ENCODE assay signal across 18 mouse cellular contexts in genomic region chr11:80778157-80778556, GRCm38 (mm10). TPM values are rescaled to one million over a fixed set of nuclear protein-coding genes. Genes with fewer than 3 reads are reported as not detected.
A peak's percentile ranks its signal among the peaks of the same experiment; 100 is the strongest.
DNase-seq lines count a peak whose midpoint lies in the region; ATAC-seq and TF ChIP-seq lines count a peak whose summit lies in the region.
"Had no signal": no experiment of that assay in that cellular context is flagged by ENCODE, and none has a peak within 500 bp of the region (broad histone marks: within the 10 kb centered on the region; RNA-seq: fewer than 3 reads in every experiment).

No protein-coding gene starts in this region.

- peaks cover 18% of the 10 kb centered on the region for H3K4me1 ChIP-seq in heart, embryonic 15.5 days (replicated peaks)
- H3K4me1 ChIP-seq in midbrain, embryonic 11.5 days (ENCODE audit: control insufficient read depth, insufficient read depth, low read length) = no peaks in the 10 kb centered on the region
- H3K4me1 ChIP-seq in midbrain, embryonic 13.5 days (replicated peaks) = peaks cover 6% of the 10 kb centered on the region
- peaks cover 12 to 21% of the 10 kb centered on the region in 2 experiments for H3K4me1 ChIP-seq in liver, embryonic 14.5 days (replicated peaks; ENCODE audit: control insufficient read depth in 2 of 2, insufficient read depth in 2 of 2, low read length in 1 of 2)
- H3K4me1 ChIP-seq in stomach, postnatal 0 days (replicated peaks; ENCODE audit: control insufficient read depth, insufficient read depth) = no peaks in the 10 kb centered on the region

- no peak overlapping the region for H3K4me3 ChIP-seq in heart, embryonic 15.5 days
- no peak overlapping the region for H3K4me3 ChIP-seq in midbrain, embryonic 11.5 days (ENCODE audit: low read depth, low read length)
- H3K4me3 ChIP-seq in midbrain, embryonic 13.5 days (replicated peaks) = no peak overlapping the region
- peak overlapping the region; percentile 15 to 80; a peak in 3 of 4 replicates for H3K4me3 ChIP-seq in liver, embryonic 14.5 days (ENCODE audit: insufficient read depth in 1 of 2, low read depth in 2 of 2, low read length in 2 of 2)
- no peak overlapping the region for H3K4me3 ChIP-seq in stomach, postnatal 0 days (ENCODE audit: low read depth, low read length)

- no peaks in the 10 kb centered on the region for H3K27me3 ChIP-seq in heart, embryonic 15.5 days
- peaks cover 8% of the 10 kb centered on the region for H3K27me3 ChIP-seq in midbrain, embryonic 11.5 days (ENCODE audit: control insufficient read depth, insufficient read depth, low read length)
- peaks cover 14% of the 10 kb centered on the region for H3K27me3 ChIP-seq in midbrain, embryonic 13.5 days
- H3K27me3 ChIP-seq in liver, embryonic 14.5 days (ENCODE audit: control insufficient read depth, insufficient read depth, low read length) = peaks cover 7% of the 10 kb centered on the region; the same call in 1 of the 2 replicates
- no peaks in the 10 kb centered on the region for H3K27me3 ChIP-seq in stomach, postnatal 0 days (ENCODE audit: control insufficient read depth, insufficient read depth, low read length)
- H3K27me3 ChIP-seq: limb, embryonic 15.5 days had no signal

- no peak for TF ChIP-seq EP300 in liver, embryonic 14.5 days (IDR thresholded peaks at IDR 0.05; ENCODE audit: low read depth)
- TF ChIP-seq EP300 in stomach, postnatal 0 days (optimal IDR thresholded peaks at IDR 0.05) = no peak

- H3K9ac ChIP-seq in heart, embryonic 15.5 days = no peak overlapping the region
- no peak overlapping the region for H3K9ac ChIP-seq in midbrain, embryonic 11.5 days (ENCODE audit: low read length)
- no peak overlapping the region for H3K9ac ChIP-seq in midbrain, embryonic 13.5 days (replicated peaks)
- H3K9ac ChIP-seq in liver, embryonic 14.5 days (replicated peaks) = no peak overlapping the region
- H3K9ac ChIP-seq in stomach, postnatal 0 days (ENCODE audit: low read length) = no peak overlapping the region
- H3K9ac ChIP-seq: limb, embryonic 15.5 days had no signal

- H3K4me2 ChIP-seq in heart, embryonic 15.5 days = peak overlapping the region; percentile 12
- H3K4me2 ChIP-seq in midbrain, embryonic 11.5 days = no peak overlapping the region
- no peak overlapping the region for H3K4me2 ChIP-seq in midbrain, embryonic 13.5 days (replicated peaks)
- H3K4me2 ChIP-seq in liver, embryonic 14.5 days (ENCODE audit: low read depth) = peak overlapping the region; percentile 92
- H3K4me2 ChIP-seq in stomach, postnatal 0 days (replicated peaks; ENCODE audit: low read depth) = peak overlapping the region; percentile 19; the same call in 1 of the 2 replicates

- no peak for ATAC-seq in heart, embryonic 15.5 days (replicated peaks; ENCODE audit: insufficient number of reproducible peaks, insufficient read depth, low FRiP score, low read depth)
- ATAC-seq in midbrain, embryonic 11.5 days (ENCODE audit: low FRiP score) = no peak
- ATAC-seq in midbrain, embryonic 13.5 days = no peak
- no peak for ATAC-seq in liver, embryonic 14.5 days (ENCODE audit: insufficient read depth)
- ATAC-seq in stomach, postnatal 0 days (ENCODE audit: low FRiP score, low TSS enrichment) = peak; percentile 31; the same call in 1 of the 2 replicates
- ATAC-seq: activated CD4-positive, CD25-positive, alpha-beta regulatory T cell, adult 4 months had no signal

- H3K27ac ChIP-seq in heart, embryonic 15.5 days = no peak overlapping the region
- H3K27ac ChIP-seq in midbrain, embryonic 11.5 days (ENCODE audit: low read depth, low read length) = no peak overlapping the region
- H3K27ac ChIP-seq in midbrain, embryonic 13.5 days = no peak overlapping the region
- no peak overlapping the region for H3K27ac ChIP-seq in liver, embryonic 14.5 days
- H3K27ac ChIP-seq in stomach, postnatal 0 days (replicated peaks) = no peak overlapping the region
- H3K27ac ChIP-seq: embryonic facial prominence, embryonic 10.5 days; hindbrain, embryonic 10.5 days; left cerebral cortex, adult 2 months; limb, embryonic 15.5 days; midbrain, embryonic 10.5 days had no signal

- no peak for DNase-seq in heart, adult 8-10 months (ENCODE audit: low spot score)
- DNase-seq in midbrain, embryonic 11.5 days (ENCODE audit: low spot score, missing footprints) = peak; percentile 85
- no peak for DNase-seq in liver, embryonic 14.5 days (ENCODE audit: low read depth in 3 of 3, low spot score in 3 of 3)
- DNase-seq in stomach, postnatal 0 days (ENCODE audit: low spot score) = peak; percentile 50
- DNase-seq in embryo, embryonic 10 days (ENCODE audit: low spot score) = no peak
- DNase-seq in cerebellum, postnatal 10 days = no peak
- DNase-seq: cerebellum, postnatal 14 days; right cerebral cortex, postnatal 25 days; thymus, postnatal 25 days had no signal

- no peaks in the 10 kb centered on the region for H3K9me3 ChIP-seq in heart, embryonic 15.5 days (replicated peaks)
- H3K9me3 ChIP-seq in midbrain, embryonic 11.5 days (ENCODE audit: control insufficient read depth, low read length) = no peaks in the 10 kb centered on the region
- no peaks in the 10 kb centered on the region for H3K9me3 ChIP-seq in midbrain, embryonic 13.5 days
- H3K9me3 ChIP-seq in liver, embryonic 14.5 days (ENCODE audit: control insufficient read depth, low read length) = no peaks in the 10 kb centered on the region
- H3K9me3 ChIP-seq in stomach, postnatal 0 days (ENCODE audit: control insufficient read depth, low read length) = no peaks in the 10 kb centered on the region
- H3K9me3 ChIP-seq: embryonic facial prominence, embryonic 10.5 days; hindbrain, embryonic 10.5 days; limb, embryonic 15.5 days; midbrain, embryonic 10.5 days had no signal

- TF ChIP-seq CTCF in liver, embryonic 14.5 days (IDR thresholded peaks at IDR 0.05; ENCODE audit: low read depth) = no peak
- TF ChIP-seq CTCF in stomach, postnatal 0 days (IDR thresholded peaks at IDR 0.05; ENCODE audit: low read depth) = no peak

- H3K36me3 ChIP-seq in heart, embryonic 15.5 days = no peaks in the 10 kb centered on the region
- no peaks in the 10 kb centered on the region for H3K36me3 ChIP-seq in midbrain, embryonic 11.5 days (ENCODE audit: control insufficient read depth, insufficient read depth, low read length)
- H3K36me3 ChIP-seq in midbrain, embryonic 13.5 days = no peaks in the 10 kb centered on the region
- H3K36me3 ChIP-seq in liver, embryonic 14.5 days (replicated peaks; ENCODE audit: control insufficient read depth, insufficient read depth, low read depth) = no peaks in the 10 kb centered on the region
- H3K36me3 ChIP-seq in stomach, postnatal 0 days (ENCODE audit: control insufficient read depth, insufficient read depth, low read length) = no peaks in the 10 kb centered on the region
- H3K36me3 ChIP-seq: embryonic facial prominence, embryonic 10.5 days; G1E; hindbrain, embryonic 10.5 days; limb, embryonic 15.5 days; midbrain, embryonic 10.5 days had no signal

- WGBS in heart, embryonic 15.5 days = 64% methylated on average over 6 of the region's 6 CpGs
- 76% methylated on average over 6 of the region's 6 CpGs for WGBS in midbrain, embryonic 11.5 days
- 76% methylated on average over 6 of the region's 6 CpGs for WGBS in midbrain, embryonic 13.5 days
- WGBS in liver, embryonic 14.5 days (ENCODE audit: insufficient replicate concordance) = 65% methylated on average over 6 of the region's 6 CpGs
- 66% methylated on average over 6 of the region's 6 CpGs for WGBS in stomach, postnatal 0 days

RNA-seq across cellular contexts. Expression of gene Myo1d, which starts 1.7 kb away (rescaled TPM):
- polyA plus RNA-seq in heart, embryonic 15.5 days (2015; fragmentation: Nextera tagmentation; extraction: Ambion mirVana) = 6.9 and 8.9 TPM in 2 replicates
- total RNA-seq in heart, adult 8-10 months (2022) = 10 to 100 TPM in 1 of 4 experiments, 1 to 10 TPM in 3; 7.4 to 10.4 (median 9.5) TPM
- 2.1 and 2.4 TPM in 2 replicates for polyA plus RNA-seq in midbrain, embryonic 11.5 days (2014; fragmentation: Nextera tagmentation; extraction: Ambion mirVana)
- polyA plus RNA-seq in midbrain, embryonic 13.5 days (2015; fragmentation: Nextera tagmentation; extraction: Ambion mirVana) = 1.5 and 2.1 TPM in 2 replicates
- polyA plus RNA-seq in liver, embryonic 14.5 days (2012; rRNA removed) = 3.3 TPM in 2 replicates
- 6.8 and 7.5 TPM in 2 replicates for polyA plus RNA-seq in liver, embryonic 14.5 days (2014; fragmentation: Nextera tagmentation; extraction: Ambion mirVana)
- polyA plus RNA-seq in stomach, postnatal 0 days (2015; fragmentation: Nextera tagmentation; extraction: Ambion mirVana) = 21.6 and 24.4 TPM in 2 replicates
- total RNA-seq: G1E had no signal
- polyA plus RNA-seq: G1E had no signal

RNA-seq across cellular contexts. Expression of gene Tmem98, which starts 31.8 kb away (rescaled TPM):
- 84.6 and 87.1 TPM in 2 replicates for polyA plus RNA-seq in heart, embryonic 15.5 days (2015; fragmentation: Nextera tagmentation; extraction: Ambion mirVana)
- total RNA-seq in heart, adult 8-10 months (2022) = 10 to 100 TPM; 12.3 to 14.2 (median 12.8) TPM
- polyA plus RNA-seq in midbrain, embryonic 11.5 days (2014; fragmentation: Nextera tagmentation; extraction: Ambion mirVana) = 93.9 and 94.9 TPM in 2 replicates
- polyA plus RNA-seq in midbrain, embryonic 13.5 days (2015; fragmentation: Nextera tagmentation; extraction: Ambion mirVana) = 41.7 and 48.6 TPM in 2 replicates
- polyA plus RNA-seq in liver, embryonic 14.5 days (2012; rRNA removed) = 5.3 and 5.5 TPM in 2 replicates
- 7.3 and 9.5 TPM in 2 replicates for polyA plus RNA-seq in liver, embryonic 14.5 days (2014; fragmentation: Nextera tagmentation; extraction: Ambion mirVana)
- polyA plus RNA-seq in stomach, postnatal 0 days (2015; fragmentation: Nextera tagmentation; extraction: Ambion mirVana) = 126 and 129 TPM in 2 replicates
- total RNA-seq: G1E had no signal
- polyA plus RNA-seq: activated CD4-positive, CD25-positive, alpha-beta regulatory T cell, adult 4 months; G1E had no signal

Comparison
In these comparisons a context has a peak if more than half of its experiments do, and no peak if none do; other contexts are left out.
1. H3K4me2 ChIP-seq: peak in heart, embryonic 15.5 days (single experiment), liver, embryonic 14.5 days (single experiment) and stomach, postnatal 0 days (single experiment); none in midbrain, embryonic 11.5 days (single experiment) and midbrain, embryonic 13.5 days (single experiment).
2. H3K4me3 ChIP-seq: peak in liver, embryonic 14.5 days (2 of 2); none in heart, embryonic 15.5 days (single experiment), midbrain, embryonic 11.5 days (single experiment), midbrain, embryonic 13.5 days (single experiment) and stomach, postnatal 0 days (single experiment).
3. DNase-seq: peak in midbrain, embryonic 11.5 days (single experiment) and stomach, postnatal 0 days (single experiment); none in heart, adult 8-10 months (single experiment), liver, embryonic 14.5 days (0 of 3), embryo, embryonic 10 days (single experiment) and cerebellum, postnatal 10 days (0 of 2).